Mouse (Mus musculus) layer of hippocampus, adult 8-10 months (tissue): ENCODE measurements around the gene Creb3l1. TPM values are rescaled to one million over a fixed set of nuclear protein-coding genes. Genes with fewer than 3 reads are reported as not detected.

ENCODE experiments used
- DNase-seq, 2 experiments: peaks; one replicate each; pipeline ENCODE4 v3.0.0; 2022; ENCODE audit warnings: low spot score in 2 of 2
- total RNA-seq, 4 experiments: library from RNA; stranded (reverse); gene quantifications; 2 replicates each; pipeline ENCODE4 v1.2.4; 2022

Creb3l1 gene
- total RNA-seq, 4 experiments from 2014 or later, result 2.5 to 2.8 (median 2.7) TPM

DNA sequence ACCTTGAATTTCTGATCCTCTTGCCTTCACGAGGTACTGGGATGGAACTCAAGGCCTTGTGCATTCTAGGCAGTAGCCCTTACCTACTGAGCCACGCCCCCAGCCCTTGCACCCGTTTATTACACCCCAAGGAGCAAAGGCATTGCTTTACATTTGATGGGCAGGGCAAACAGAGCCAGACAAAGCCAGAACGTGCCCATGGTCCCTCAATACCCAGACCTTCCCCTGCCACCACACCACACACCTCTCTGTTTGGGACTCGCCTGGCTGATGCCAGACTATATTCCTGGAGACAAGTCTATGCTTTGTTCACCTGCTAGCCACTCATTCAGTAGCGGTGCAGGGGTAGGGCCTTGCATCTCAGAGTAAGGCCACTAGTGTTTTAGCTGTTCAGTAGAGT is 17.8 kb downstream of the Creb3l1 start:
- DNase-seq, result no peak

DNA sequence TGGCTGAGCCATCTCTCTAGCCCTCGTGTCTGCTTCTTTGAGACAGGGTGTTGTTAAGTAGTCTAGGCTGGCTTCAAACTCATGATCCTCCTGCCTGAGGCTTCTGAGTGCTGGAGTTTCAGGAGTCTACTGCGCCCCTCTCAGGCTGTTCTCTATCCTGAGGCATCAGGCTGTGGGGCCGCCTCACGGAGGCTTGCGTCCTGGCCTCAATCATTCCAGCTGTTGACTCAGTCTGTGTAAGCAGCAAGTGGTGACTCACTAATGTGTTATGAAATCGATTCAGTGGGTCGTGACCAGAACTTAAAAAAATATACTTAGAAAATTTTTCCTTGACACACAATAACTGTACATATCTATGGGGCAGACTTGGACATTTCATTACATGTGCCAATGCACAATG is 19.7 kb downstream of the Creb3l1 start:
- DNase-seq, result no peak

DNA sequence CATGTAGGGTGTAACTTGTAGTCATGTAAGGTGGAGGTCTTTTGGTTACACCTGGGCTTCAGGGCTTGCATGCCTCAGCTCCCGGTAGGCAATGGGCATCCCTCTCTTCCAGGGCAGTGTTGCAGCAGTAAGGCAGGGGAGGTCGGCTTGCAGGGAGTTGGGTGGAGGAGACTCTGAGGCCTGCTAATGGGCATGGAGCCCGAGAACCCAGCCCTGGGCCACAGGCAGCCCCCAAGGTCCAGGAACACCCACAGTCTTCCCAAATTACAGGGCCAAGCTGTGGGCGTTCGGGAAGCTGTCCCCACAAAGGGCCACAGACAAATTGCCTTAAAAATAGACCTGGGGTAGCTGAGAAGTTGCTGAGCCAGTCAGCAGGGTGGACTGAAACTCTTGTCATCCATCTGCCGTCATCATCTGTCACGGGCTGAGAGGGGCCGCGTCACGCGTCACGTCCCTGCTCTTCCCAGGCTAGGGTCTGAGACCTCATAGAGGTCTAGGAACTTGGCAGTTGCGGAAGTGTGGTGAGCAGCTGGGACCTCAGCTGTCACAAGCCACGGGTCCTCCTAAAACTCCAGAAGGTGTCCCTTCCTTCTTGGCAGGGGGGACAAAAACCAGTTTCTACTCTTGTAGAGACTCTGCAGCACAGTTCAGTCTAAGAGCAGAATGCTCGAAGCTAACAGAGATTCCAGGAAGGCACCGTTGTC is 26.2 kb downstream of the Creb3l1 start:
- DNase-seq, result no peak

GRCm38 (mm10) chr2:91996006-91996405 is 28.3 kb downstream of the Creb3l1 start:
- no peak for DNase-seq

GRCm38 (mm10) chr2:91993409-91993808 is 30.9 kb downstream of the Creb3l1 start:
- no peak for DNase-seq

GRCm38 (mm10) chr2:91989750-91990149 is 34.6 kb downstream of the Creb3l1 start:
- DNase-seq, result no peak

GRCm38 (mm10) chr2:91987542-91987941 is 36.8 kb downstream of the Creb3l1 start:
- DNase-seq, result peak; percentile 57 to 90

DNA sequence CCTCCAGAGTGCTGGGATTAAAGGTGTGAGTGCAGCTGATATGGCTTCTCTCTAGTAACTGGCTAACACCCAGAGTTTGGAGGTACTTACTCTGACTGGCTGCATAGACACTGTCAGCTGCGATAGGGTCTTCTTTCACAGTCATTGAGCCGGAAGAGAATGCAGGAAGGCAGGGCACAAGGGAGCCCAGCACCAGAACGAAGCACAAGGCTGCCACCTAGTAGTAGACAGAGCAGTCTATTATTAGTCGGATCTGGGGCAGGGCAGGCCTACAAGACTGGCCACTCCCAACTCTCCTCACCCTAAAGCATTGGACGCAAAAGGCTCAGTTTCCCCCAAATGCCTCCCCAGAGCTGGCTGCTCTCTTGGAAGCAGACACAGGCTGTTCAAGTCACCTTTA is 38.2 kb downstream of the Creb3l1 start:
- DNase-seq, result no peak

GRCm38 (mm10) chr2:91984906-91985525 is 39.3 kb downstream of the Creb3l1 start:
- no peak for DNase-seq

GRCm38 (mm10) chr2:91984439-91984838 is 39.9 kb downstream of the Creb3l1 start:
- DNase-seq, result no peak

- DNase-seq, result no peak
Observed at GRCm38 (mm10) chr2:91980830-91981229, 43.5 kb downstream of the Creb3l1 start.

DNA sequence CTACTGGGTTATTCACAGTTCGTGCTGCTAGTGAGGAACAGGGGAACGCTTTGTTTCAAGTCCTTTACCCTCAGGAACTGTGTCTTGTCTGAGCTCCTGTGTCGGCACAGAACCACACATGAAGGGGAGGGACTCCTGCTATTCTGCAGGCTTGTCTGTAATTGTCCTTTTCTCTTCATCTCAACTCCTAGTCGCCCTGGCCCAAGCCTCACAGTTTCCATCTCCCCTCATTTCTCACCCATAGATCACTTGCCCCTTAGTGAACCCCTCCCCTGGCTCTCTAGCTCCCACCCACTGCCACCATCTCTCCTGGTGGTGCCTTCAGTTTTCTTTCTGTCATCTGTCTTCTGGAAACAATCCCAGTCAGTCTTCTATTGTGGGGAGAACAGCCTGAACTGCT is 44.1 kb downstream of the Creb3l1 start:
- DNase-seq, result no peak

DNA sequence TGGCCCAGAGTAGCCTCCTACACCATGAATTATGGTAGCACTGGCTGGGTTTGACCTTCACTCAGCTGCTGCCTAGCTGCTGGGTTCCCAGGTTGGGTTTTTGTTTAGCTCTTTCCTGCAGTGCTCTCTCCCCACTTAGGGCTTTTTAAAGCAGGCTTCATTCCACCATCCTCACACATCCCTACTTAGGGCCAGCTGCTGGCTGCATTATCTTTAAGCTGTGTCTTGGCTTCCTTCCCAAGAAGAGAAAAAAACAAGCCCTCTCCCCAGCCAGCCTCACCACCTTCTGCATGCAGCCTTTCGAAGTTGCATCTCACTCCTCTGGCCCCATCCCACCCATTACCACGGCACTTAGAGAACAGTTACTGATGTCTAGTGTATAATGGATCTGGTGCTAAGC is 45.8 kb downstream of the Creb3l1 start:
- DNase-seq, result no peak

DNA sequence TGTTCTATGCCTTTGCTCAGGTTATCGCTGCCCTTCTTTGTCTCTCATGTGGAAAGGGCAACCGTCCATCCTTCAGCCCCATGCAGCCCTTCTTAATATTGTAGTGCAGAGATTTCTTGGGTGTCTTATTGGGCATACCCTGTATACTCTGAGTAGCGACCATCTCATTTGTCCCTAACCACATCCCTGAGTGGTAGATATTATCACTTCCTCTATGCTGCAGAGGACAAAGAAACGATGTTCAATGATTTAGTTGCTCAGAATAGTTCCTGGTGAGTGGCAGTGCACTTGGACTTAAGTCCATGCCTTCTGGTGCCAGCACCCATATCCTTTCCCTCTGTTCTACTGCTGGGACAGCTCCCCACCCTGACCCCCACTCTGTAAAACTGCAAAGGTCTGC is 46.3 kb downstream of the Creb3l1 start:
- DNase-seq, result no peak

- no peak for DNase-seq
Observed at GRCm38 (mm10) chr2:91975581-91976541, 48.4 kb downstream of the Creb3l1 start, which contains the start of gene Dgkz. Gene Dgkz, minus strand, starts transcription at chr2:91975864.

DNA sequence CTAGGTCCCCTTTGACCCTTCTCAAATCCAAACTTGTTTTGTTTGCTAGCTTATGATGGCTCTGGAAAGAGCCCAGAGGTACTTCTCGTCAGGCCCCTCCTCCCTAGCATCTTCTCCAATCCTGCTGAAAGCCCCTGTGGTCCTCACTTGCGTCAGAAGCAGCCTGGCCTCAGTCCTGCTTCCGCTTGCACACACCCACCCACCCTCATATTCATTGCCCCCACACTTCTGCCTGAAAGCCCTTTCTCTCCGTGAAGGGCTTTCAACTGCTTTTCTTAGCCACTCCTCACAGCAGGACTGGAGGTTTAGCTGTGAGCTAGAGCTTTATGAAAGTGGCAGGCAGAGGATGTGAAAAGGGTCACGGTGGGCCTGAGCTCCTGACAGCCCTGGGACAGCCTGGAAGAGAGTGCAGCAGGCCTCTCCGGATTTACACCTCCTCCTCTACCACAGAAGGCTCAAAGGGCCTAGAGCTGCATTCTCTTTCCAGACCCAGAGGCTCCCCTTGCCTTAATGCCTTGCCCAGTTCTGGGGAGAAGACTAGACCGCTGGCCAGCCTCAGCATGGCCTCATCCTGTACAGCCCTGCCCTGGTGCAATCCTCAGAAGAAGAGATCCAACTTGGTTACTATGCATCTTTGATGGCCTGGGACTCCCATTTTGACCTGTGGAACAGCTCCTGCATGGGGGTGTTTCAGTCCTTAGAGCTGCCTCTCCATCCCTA is 50.7 kb downstream of the Creb3l1 start:
- no peak for DNase-seq

- DNase-seq, result no peak
Observed at GRCm38 (mm10) chr2:91972121-91972566, 52.2 kb downstream of the Creb3l1 start.

DNA sequence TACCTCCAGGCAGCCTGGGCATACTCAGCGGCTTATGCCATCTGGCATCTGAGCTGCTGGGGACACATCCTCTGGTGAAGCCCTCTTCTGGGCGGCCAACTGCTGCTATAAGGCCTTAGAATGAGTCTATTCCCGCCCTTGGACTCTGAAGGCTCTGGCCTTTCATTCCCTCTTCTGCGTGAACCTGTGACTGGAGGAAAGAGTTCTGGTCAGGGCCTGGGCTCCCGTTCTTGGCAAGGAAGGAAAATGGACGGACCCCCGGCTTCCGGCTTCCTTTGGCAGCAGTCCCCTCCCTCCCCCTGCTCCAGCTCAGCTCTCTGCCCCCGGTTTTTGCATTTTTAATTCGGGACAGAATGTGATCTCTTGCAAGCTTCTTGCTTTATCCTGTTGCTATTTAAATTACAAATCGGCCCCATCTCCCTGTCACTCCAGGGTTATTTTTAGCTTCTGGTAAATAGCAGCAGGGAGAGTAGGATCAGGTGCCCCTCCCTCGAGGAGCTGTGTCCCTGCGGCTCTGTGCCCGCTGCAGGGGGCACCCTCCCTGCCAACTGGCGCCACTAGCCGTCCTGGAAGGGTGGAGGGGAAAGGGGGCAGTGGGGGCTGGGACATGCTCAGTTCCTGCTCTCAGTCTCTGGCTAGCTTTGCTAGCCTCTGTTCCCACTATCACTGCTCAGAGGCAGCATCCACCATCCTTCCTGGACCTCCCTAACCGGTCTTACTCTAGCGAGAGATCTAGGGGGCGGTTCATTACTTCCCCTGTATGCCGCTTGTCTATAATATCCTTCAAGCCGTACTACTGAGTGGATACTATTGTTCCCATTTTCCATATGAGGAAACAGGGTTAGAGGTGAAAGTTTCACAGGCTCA is 52.8 kb downstream of the Creb3l1 start:
- peak in 1 of 2 experiments; percentile 75 for DNase-seq

GRCm38 (mm10) chr2:91967962-91968361 is 56.3 kb downstream of the Creb3l1 start:
- DNase-seq, result no peak

GRCm38 (mm10) chr2:91966367-91966766 is 57.9 kb downstream of the Creb3l1 start:
- no peak for DNase-seq
